Mouse (Mus musculus): ENCODE data around the gene Resp18.
A peak's percentile ranks its signal among the peaks of the same experiment; 100 is the strongest.
"Not testable (repeated sequence)": the region's sequence is repeated elsewhere in the genome, so short reads cannot be mapped to it uniquely, and the experiment has no call there.

Resp18 gene

DNA sequence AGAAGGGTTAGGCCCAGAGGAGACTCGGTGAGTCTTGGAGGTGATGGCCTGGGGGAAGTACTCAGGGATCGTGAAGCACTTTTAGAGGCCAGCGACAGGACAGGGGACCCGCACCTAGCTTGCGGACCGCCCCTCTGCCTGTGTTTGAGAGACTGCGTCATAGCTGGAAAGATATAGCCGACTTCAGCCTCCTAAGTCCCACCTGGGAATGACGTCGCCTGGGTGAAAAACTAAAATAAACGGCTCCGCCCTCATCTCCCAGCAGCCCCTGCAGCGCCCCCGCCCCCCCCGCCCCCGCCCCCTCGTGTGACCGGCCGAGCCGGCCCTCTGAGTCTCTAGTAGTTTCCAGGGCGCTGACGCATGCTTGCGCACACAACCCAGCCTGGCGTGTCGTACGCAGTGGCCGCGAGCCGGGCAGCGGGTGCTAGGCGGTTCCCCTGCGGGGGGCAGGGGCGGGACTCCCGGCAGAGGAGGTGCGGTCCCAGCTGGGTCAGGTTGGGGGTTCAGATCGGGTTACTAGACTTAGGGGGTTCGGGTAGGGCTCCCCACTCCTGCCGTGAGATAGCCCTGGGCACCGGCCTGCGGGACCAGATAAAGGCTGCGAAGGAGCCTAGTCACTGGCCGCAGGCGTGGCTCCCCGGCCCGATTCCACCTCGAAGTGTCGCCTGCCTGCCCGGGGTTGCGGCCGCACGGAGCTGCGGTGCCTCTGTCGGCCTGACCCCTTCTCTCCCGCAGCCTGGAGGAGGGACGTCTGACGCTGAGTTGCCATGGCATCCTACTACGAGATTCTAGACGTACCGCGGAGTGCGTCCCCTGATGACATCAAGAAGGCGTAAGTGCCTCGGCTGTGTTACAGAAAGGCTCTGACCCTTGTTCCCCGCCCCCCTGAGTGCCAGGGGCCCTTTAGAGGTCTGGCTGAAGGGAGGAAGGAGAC lies 41.8 kb downstream of the Resp18 start, which contains the start of gene Dnajb2:
Dnajb2 (plus strand) TSS at position 290 of the 934 bp plus-strand sequence.
- DNase-seq (ENCODE audit: low spot score in 2 of 2): peak; percentile 84 to 89

DNA sequence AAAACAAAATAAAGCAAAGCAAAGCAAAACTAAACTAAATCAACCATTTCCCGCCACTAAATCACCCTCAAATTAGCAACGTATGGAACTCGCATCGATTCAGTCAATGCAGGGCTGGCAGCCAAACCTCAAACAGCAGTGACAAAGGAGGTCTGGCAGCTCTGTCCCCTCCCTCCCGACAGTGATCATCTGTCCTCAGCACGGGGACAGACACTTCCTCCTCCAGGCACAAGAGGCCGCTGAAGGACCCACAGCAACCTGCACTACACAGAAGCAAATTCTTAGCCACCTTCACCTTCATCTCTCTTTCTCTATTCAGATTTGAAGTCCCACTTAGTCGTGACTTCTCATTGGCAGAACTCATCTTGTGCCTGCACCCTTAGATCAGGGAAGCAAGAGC lies 43.6 kb downstream of the Resp18 start:
- DNase-seq (ENCODE audit: low spot score in 2 of 2): peak; percentile 37 to 59

DNA sequence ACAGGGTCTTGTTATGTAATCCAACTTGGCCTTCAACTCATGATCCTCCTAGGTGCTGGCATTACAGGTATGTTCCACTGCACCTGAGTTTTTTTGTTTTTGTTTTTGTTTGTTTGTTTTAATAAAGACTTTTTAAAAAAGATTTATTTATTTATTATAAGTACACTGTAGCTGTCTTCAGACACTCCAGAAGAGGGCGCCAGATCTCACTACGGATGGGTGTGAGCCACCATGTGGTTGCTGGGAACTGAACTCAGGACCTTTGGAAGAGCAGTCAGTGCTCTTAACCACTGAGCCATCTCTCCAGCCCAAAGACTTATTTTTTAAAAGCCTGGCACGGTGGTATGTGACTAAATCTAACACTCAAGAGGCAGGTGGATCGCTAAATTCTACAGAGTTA lies 45.7 kb downstream of the Resp18 start:
- not testable (repeated sequence) for DNase-seq (ENCODE audit: low spot score in 2 of 2)

DNA sequence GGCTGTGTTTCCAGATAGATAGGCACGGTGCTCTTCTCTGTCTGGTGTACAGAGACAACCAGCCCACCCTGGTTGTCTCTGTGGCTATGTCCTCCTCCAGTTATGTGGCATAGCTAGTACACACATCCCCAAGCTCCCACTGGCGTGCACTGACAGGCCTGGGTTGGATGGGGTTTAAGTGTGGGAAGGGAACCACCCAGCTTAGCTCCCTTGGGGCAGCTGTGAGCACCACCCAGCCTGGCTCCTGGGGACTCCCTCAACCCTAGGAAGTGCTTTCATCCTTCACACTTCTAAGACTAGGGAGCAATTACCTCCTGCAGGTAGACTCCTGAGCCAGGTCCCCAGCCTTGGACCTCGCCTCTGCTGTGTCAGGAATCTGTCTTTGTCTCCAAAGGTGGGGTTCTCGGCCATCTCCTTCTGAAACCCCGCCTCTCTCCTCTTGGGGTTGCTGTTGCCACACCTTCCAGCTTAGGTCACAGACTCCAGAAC lies 46.5 kb downstream of the Resp18 start, which contains the start of gene A630095N17Rik:
A630095N17Rik (minus strand) TSS at position 439 of the 489 bp plus-strand sequence.
- DNase-seq (ENCODE audit: low spot score in 2 of 2): no peak

DNA sequence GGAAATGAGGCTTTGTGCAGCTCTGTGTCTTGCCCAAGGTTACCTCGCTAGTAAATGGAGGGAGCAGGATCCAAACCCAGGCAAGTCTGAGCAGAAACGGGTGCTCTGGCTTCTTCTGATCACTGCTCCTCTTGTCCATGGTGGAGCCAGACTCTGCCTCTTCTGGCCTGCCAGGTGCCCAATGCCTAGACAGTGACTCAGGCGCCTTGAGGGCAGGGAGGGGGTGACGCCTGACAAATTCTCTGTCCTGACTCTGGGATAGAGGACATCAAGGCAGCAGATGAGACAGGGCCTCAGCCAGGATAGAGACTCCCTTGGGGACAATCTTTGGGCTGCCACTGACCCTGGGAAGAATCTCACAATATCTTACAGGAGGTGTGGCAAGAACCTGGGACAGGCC lies 47.0 kb downstream of the Resp18 start:
- DNase-seq (ENCODE audit: low spot score in 2 of 2): no peak

DNA sequence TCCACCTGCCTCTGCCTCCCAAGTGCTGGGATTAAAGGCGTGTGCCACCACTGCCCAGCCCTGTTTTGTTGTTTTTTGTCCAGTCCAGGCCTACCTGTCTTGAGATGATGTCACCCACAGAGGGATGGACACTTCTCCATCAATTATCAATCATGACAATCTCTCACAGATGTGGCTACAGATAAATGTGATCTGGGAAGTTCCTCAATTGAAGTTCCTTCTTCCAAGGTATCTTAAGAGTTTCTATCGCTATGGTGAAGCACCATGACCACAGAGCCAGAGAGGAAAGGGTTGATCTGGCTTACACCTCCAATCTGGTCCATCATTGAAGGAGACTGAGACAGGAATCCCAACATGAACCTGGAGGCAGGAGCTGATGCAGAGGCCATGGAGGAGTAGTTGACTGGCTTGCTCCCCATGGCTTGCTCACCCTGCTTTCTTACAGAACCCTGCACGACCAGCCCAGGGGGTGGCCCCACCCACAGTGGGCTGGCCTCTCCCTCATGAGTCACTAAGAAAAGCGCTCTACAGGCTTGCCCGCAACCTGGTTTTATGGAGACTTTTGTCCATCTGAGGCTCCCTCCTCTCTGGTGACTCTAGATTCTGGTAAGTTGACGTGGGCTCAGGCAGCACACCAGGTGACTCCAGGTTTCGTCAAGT lies 47.8 kb downstream of the Resp18 start:
- DNase-seq (ENCODE audit: low spot score in 2 of 2): peak; percentile 46 to 48

DNA sequence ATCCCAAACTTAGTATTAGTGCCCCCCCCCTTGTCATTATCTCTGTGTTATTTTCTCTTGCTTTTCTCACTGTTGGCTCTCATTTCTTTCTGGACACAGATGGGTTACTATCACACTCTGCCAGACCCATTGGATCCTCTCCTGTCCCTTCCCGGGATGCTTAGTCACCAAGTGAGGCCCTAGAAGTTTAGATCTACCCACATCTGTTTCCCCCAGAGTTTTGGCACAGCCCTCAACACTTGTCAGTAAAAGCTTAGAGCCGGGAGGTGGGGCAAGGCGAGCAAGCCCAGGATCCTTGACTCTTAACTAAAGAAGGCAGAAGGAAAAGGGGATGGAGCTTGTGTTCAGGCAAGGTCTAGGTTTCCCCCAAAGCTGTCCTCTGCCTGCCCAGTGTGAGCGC lies 49.1 kb downstream of the Resp18 start:
- no peak for DNase-seq (ENCODE audit: low spot score in 2 of 2)

DNA sequence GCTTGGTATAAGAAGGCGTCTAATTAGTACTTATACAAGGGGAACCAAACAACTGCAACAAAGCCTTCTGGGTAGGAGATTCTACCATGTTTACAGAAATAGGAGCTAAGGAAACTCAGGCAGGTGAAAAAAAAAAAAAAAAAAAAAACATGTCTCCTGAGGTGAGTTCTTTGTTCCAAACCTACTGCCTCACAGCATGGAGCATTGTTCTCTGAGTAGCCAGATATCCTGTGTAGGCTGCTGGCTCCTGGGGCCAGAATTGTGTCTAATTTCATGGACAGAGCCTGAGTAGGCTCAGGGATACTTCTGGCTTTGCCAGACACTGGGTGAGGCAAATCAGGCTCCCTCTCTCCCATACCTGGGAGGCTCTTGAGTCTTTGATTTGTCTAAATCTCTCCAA lies 50.6 kb downstream of the Resp18 start:
- no peak for DNase-seq (ENCODE audit: low spot score in 2 of 2)

DNA sequence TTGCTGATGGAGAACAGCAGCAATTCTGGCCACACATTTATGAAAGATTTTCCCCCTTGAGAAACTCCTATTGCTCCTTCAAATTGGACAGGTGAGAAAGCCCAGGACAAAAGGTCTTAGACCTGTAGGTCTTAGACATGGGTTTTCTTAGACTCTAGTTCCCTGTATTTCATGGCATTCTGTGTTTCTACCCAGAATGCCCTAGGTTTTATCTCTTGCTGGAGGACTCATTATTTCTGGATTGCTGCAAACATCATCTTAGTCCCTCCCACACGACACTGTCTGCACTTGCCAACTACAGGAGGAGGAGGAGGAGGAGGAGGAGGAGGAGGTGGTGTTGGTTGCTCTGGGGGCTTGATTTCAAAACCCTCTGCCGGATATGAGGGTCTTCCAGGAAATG lies 52.1 kb downstream of the Resp18 start:
- no peak for DNase-seq (ENCODE audit: low spot score in 2 of 2)

DNA sequence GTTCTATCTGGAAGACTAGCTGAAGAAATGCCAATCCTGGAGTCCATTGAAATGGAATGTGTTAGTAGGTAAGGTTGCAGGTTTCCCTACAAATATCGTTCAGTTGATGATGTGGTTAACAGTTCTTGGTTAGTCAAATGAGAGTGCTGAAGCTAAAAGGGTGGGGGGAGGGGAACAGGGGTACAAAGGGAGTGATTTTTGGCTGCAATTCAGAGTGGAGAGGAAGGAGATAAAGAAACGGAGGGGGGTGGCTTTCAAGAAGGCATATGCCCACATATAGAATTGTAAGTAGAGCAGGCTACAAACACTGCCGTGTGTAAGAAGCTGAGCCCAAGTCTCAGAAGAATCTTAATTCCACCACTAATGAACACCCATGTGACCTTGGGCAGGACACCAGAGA lies 52.7 kb downstream of the Resp18 start:
- no peak for DNase-seq (ENCODE audit: low spot score in 2 of 2)

DNA sequence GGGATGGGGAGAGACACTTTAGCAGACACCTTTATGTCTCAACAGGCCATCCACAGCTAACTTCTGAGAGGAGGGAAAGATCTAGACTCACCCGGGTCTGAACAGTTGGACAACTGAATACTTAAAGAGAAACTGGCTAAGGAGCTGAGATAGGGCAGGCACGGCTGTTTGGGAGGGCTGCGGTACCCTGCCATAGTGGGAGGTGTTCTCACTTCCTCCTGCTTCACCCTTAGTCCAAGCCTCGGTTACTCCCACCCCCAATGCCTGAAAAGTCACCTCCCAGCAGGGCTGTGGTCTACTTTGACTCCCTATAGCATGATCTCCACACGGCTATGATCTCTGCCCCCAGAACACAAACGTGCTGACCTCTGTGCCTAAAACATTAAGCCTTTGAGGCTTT lies 54.7 kb downstream of the Resp18 start:
- no peak for DNase-seq (ENCODE audit: low spot score in 2 of 2)

DNA sequence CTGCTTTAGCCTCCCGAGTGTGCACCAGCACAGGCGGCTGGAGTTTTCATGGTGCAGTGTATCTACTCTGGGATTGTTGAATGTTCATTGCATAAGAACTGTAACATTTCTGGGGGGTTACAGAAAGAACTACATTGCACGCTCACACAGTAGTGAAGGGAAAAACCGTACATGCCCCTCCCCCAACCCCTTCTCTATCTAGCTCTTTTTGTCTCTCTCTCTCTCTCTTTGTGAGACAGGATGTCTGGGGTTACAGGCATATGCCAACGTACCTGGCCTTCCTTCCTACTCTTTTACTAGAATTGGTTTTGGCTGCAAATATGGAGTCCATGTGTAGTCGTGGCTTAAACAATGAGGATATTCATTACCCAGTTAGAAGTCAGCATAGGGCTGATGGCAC lies 55.3 kb downstream of the Resp18 start:
- DNase-seq (ENCODE audit: low spot score in 2 of 2): no peak

Data from urinary bladder, postnatal 36 days (tissue).